Mouse (Mus musculus) forebrain, embryonic 15.5 days (tissue): ENCODE measurements around the gene Hcar1. TPM values are rescaled to one million over a fixed set of nuclear protein-coding genes. Genes with fewer than 3 reads are reported as not detected.

ENCODE experiments used
- ATAC-seq: fragments of 200-750 bp; cut with Nextera tagmentation; replicated peaks from 2 replicates; pipeline ENCODE4 v1.8.0; 2017; ENCODE audit warnings: mild to moderate bottlenecking, moderate TSS enrichment, moderate library complexity
- H3K27ac ChIP-seq: fragments of 300-500 bp; sonication (generic); replicated peaks from 2 replicates; pipeline ENCODE4 v1.5.1; 2015; ENCODE audit warnings: mild to moderate bottlenecking, inconsistent platforms
- H3K27me3 ChIP-seq: fragments of 300-500 bp; sonication (generic); 2 replicates; pipeline ENCODE4 v1.6.1; 2015; ENCODE audit warnings: inconsistent platforms
- H3K36me3 ChIP-seq: fragments of 300-500 bp; sonication (generic); 2 replicates; pipeline ENCODE4 v1.6.1; 2015; ENCODE audit warnings: mild to moderate bottlenecking, inconsistent platforms
- H3K4me1 ChIP-seq: fragments of 300-500 bp; sonication (generic); 2 replicates; pipeline ENCODE4 v1.6.1; 2015; ENCODE audit warnings: inconsistent platforms
- H3K4me2 ChIP-seq: fragments of 300-500 bp; sonication (generic); replicated peaks from 2 replicates; pipeline ENCODE4 v1.6.1; 2015; ENCODE audit warnings: mild to moderate bottlenecking, inconsistent platforms
- H3K4me3 ChIP-seq: fragments of 300-500 bp; sonication (generic); 2 replicates; pipeline ENCODE4 v1.5.1; 2015; ENCODE audit warnings: mild to moderate bottlenecking, inconsistent platforms
- H3K9ac ChIP-seq: fragments of 300-500 bp; sonication (generic); replicated peaks from 2 replicates; pipeline ENCODE4 v1.6.1; 2015; ENCODE audit warnings: mild to moderate bottlenecking, inconsistent platforms
- H3K9me3 ChIP-seq: fragments of 300-500 bp; sonication (generic); 2 replicates; pipeline ENCODE4 v1.6.1; 2016; ENCODE audit warnings: inconsistent platforms
- WGBS: fragments of 180-500 bp; shearing (Covaris S2); methylation state at CpG from one replicate; pipeline ENCODE4 v1.1.7; 2015; ENCODE audit warnings: mixed read lengths; 5-methylcytosine and 5-hydroxymethylcytosine counted together
- polyA plus RNA-seq: library from polyadenylated mRNA; unstranded; fragments of >200 nt; fragmentation: Nextera tagmentation; extraction: Ambion mirVana; gene quantifications from 2 replicates; pipeline ENCODE4 v1.2.1, GENCODE M21; 2015

The Hcar1 gene
- 0.24 and 0.29 TPM in 2 replicates for polyA plus RNA-seq

DNA sequence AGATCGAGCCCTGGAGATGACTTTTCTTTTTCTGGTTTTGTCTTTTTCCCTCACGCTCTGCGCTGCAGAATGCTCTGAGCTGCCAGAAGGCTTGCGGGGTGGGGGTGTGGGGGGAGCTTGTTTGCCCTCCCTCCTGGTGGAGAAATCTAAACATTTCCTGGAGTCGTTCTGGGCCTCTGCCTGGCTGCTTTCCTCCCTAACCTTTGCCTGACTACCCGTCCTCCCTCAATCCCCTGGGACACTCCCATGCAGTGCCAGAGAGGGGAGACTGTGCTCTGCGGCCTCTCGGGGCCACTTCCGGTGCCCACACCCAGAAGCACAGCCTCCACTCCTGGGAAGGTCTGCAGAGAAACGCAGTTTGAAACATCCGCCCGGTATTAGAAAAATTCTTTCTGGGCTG lies at the start of gene Hcar1:
TSS of gene Hcar1 (minus strand) at position 93 of the 400 bp plus-strand sequence.
- Histone ChIP-seq H3K9ac (no peak within 1 kb of the TSS), H3K4me1 (no peaks in the 10 kb centered on the region), H3K36me3 (no peaks in the 10 kb centered on the region), H3K4me2 (no peak within 1 kb of the TSS), H3K4me3 (no peak within 1 kb of the TSS), H3K27ac (no peak within 1 kb of the TSS), H3K27me3 (no peaks in the 10 kb centered on the region), H3K9me3 (no peaks in the 10 kb centered on the region)
- 70% methylated on average over 12 of the region's 12 CpGs for WGBS
- ATAC-seq = no peak

DNA sequence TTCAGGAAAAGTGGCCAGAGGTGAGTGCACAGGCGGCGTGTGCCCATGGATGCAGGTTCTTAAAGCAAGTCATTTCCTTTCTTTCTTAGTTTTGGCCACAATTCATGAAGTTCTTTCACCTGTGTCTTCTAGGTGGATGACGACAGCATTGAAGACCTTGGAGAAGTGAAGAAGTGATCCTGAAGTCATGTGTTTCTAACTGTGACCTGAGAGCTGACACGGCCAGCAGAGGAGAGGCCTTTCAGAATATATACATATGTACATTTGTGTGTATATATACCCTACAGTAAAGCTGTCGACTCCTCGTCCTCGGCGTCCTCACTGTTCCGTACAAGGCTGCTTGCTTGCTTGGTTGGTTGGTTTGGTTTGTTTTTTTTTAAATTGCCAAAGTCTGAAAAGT lies 47.3 kb upstream of the Hcar1 start, which contains the start of gene Gm43518:
TSS of gene Gm43518 (plus strand) at position 301 of the 400 bp plus-strand sequence.
- Histone ChIP-seq H3K4me1 (peaks cover 7% of the 10 kb centered on the region), H3K9ac (no peak within 1 kb of the TSS), H3K27me3 (no peaks in the 10 kb centered on the region), H3K36me3 (peaks cover 62% of the 10 kb centered on the region), H3K27ac (no peak within 1 kb of the TSS), H3K4me2 (no peak within 1 kb of the TSS), H3K9me3 (no peaks in the 10 kb centered on the region), H3K4me3 (no peak within 1 kb of the TSS)
- WGBS = 93% methylated on average over 9 of the region's 9 CpGs
- ATAC-seq = no peak

DNA sequence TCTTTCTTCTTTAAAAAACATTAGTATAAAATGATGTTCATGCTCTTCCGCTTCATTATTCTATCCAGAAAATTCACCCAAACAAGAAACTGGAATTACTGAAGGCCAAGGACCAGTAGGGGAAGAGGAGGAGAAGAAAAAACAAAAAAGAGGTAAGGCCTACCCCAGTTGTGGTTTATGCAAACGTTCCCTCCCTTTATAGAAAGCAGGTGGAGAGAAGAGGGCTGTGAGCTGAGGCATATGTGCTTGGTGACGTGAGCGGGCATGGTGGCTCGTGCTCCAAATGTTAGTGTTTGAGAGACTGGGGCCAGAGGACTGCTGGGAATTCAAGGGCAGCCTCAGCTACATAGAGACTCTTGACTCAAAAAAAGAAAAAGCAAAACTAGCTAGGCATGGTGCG lies 42.3 kb upstream of the Hcar1 start:
- Histone ChIP-seq H3K27ac (no peak overlapping the region), H3K4me2 (no peak overlapping the region), H3K9ac (no peak overlapping the region), H3K4me1 (no peaks in the 10 kb centered on the region), H3K27me3 (no peaks in the 10 kb centered on the region), H3K36me3 (peaks cover 91% of the 10 kb centered on the region), H3K4me3 (no peak overlapping the region), H3K9me3 (no peaks in the 10 kb centered on the region)
- ATAC-seq = no peak
- WGBS = 90% methylated on average over 6 of the region's 6 CpGs

DNA sequence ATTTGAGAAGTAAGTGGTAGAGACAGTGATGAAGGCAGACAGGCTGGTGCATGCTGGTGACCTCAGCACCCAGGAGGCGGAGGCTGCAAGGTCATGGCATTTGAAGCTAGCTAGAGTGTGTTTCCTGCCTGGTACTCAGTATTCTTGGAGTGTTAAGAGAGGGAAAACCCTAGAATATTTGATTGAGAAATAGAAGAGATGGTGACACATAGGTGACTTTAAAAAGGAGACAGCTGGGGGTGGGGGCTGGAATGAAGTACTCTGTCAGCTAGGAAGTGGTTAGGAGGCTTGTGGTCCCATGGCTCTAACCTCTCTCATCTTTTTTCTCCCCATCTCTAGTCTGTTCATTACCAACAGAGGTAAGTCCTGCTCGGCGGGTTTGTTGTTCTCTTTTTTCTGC lies 35.0 kb upstream of the Hcar1 start:
- ATAC-seq = no peak
- no peaks in the 10 kb centered on the region for H3K27me3 ChIP-seq
- whole genome bisulfite sequencing = 96% methylated on average over 3 of the region's 3 CpGs

DNA sequence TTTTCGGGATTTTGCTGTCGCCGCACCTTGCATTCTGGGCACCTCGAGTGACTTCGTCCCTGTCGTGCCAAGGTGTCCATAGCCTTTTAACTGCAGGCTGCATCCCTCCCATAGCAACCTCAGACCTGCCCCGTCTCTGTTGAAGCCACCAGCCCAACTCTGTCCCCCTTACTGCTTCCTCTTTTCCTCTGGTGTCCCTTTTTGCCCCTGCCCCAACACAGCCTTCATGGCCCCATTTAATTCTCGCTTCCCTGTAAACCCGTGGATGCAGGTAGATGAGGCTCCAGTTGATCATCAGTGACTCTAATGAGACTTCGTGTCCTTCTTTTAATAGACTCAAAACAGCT lies 27.8 kb upstream of the Hcar1 start:
- Histone ChIP-seq H3K4me2 (peak overlapping the region; percentile 94), H3K36me3 (peaks cover 22% of the 10 kb centered on the region; the same call in 1 of the 2 replicates), H3K27me3 (no peaks in the 10 kb centered on the region), H3K4me3 (peak overlapping the region; percentile 92), H3K4me1 (peaks cover 21% of the 10 kb centered on the region), H3K9ac (peak overlapping the region; percentile 99), H3K9me3 (no peaks in the 10 kb centered on the region), H3K27ac (peak overlapping the region; percentile 87)
- WGBS = 4% methylated on average over 10 of the region's 10 CpGs
- no peak; the same call in 1 of the 2 replicates for ATAC-seq

More for the DNA sequence above, 35.0 kb upstream of the Hcar1 start:
- Histone ChIP-seq H3K27ac (no peak overlapping the region), H3K4me1 (no peaks in the 10 kb centered on the region), H3K9me3 (no peaks in the 10 kb centered on the region), H3K4me3 (no peak overlapping the region), H3K9ac (no peak overlapping the region), H3K36me3 (peaks cover 55% of the 10 kb centered on the region), H3K4me2 (no peak overlapping the region)

DNA sequence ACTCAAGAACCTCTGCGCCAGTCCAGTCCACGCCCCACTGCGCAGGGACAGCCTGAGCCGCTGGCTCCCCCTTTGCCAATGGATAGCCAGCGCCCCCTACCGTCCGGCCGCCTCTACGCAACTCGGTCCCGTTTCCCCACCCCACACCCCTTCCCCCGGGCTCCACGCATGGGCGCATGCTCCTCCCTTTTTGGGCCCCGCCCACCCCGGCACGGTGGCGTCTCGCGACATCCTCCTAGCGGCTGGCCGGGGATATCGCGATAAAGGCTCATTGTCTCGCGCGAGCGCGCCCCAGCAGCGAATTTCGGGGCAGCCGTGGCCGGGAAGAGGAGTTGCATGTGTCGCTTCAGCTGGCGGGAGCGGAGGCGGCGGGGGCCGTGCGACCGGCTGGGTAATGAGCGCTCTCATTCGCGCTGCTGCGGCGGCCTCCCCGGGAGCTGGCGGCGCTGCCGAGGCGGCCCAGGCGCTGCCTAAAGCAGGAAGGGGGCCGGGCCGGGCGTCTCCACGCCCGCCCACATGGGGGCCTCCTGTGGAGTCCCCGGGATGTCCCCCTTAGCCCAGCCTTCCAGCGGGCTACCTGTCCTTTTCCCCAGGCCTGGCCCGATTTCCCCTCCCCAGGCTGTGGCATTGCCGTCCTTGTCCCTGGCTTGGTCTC lies 27.3 kb upstream of the Hcar1 start, which contains the start of gene Denr:
TSS of gene Denr (plus strand) at position 200 of the 655 bp plus-strand sequence.
- H3K9ac ChIP-seq = peak within 1 kb of the TSS; percentile 99
- H3K27me3 ChIP-seq = no peaks in the 10 kb centered on the region
- no peaks in the 10 kb centered on the region for H3K9me3 ChIP-seq
- peaks cover 21% of the 10 kb centered on the region for H3K4me1 ChIP-seq
- H3K36me3 ChIP-seq = peaks cover 22% of the 10 kb centered on the region; the same call in 1 of the 2 replicates
- peak within 1 kb of the TSS; percentile 92 for H3K4me3 ChIP-seq
- peak; percentile 95 for ATAC-seq
- peak within 1 kb of the TSS; percentile 87 for H3K27ac ChIP-seq
- WGBS = under 1% methylated on average over 58 of the region's 61 CpGs
- H3K4me2 ChIP-seq = peak within 1 kb of the TSS; percentile 94

DNA sequence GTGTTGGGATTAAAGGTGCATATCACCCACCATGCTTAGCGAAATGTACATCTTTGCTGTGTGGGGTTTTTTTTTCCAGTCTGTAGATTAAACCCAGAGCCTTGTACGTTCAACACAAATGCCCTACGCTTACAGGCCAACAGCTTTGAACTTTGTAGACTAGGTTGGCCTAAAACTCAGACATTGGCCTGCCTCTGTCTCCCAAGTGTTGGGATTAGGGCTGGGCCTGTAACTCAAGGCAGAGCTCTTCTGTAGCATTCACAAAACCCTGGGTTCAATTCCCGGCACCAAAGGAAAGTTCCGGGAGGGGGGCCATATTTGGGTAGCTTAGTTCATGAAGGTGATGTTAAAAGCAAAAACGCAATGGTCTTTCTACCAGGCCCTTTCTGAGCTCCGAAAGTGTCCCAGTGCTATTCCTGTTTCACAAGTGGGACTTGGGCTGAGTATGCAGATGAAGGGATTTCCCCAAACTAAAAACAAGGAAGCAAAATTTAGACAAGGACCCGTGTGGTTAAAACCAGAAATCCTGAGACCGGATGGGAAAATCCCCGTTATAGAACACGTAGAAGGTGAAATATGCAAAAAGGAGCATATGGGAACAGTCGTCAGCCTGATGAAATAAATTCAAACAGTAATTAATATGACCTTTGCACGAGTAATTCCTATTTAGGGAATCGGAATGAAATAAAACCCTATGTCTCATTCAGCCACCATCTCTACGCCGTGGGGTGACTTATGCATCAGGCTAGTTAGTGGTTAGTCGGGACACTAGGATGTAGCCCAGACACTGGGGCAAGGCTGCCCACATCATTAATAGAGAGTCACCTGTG lies 26.5 kb upstream of the Hcar1 start:
- Histone ChIP-seq H3K4me2 (peak overlapping the region; percentile 94), H3K36me3 (peaks cover 19% of the 10 kb centered on the region; the same call in 1 of the 2 replicates), H3K27ac (peak overlapping the region; percentile 41; the same call in 1 of the 2 replicates), H3K9ac (peak overlapping the region; percentile 46), H3K4me3 (peak overlapping the region; percentile 92), H3K4me1 (peaks cover 21% of the 10 kb centered on the region), H3K27me3 (no peaks in the 10 kb centered on the region), H3K9me3 (no peaks in the 10 kb centered on the region)
- WGBS = 69% methylated on average over 17 of the region's 17 CpGs
- no peak for ATAC-seq

DNA sequence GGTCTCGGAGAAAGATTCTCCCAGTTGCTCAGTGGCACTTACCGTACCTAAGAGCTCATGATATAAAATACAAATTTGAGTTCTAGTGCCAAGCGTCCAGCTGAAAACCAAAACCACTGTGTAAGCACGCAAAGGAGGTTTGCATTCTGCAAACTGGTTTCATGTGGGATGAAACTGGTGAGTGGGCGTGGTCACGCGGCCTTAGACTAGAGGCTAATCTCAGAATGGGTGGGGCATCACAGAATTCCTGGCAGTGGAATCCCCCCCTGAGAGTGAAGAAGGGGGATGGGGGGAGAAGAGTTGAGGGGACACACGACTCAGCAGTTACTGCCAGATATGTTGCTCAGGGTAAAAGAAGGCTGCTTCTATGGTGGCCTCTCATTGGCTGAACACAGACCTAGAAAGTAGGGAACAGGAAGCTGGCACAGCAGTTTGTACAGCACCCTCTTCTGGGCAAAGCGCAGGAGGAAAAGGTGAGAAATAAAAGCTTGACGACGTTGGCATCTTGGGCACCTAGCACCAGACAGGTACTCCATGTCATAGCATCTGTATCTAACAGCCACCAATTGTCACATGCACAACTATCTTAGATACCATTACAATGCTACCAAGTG lies 24.3 kb upstream of the Hcar1 start:
- Histone ChIP-seq H3K9ac (no peak overlapping the region), H3K27ac (no peak overlapping the region), H3K9me3 (no peaks in the 10 kb centered on the region), H3K4me3 (no peak overlapping the region), H3K4me2 (no peak overlapping the region), H3K36me3 (0 out of 2 replicates have a peak, but pooled peaks cover 3% of the 10 kb centered on the region), H3K4me1 (peaks cover 21% of the 10 kb centered on the region), H3K27me3 (no peaks in the 10 kb centered on the region)
- 73% methylated on average over 11 of the region's 11 CpGs for WGBS
- no peak for ATAC-seq

DNA sequence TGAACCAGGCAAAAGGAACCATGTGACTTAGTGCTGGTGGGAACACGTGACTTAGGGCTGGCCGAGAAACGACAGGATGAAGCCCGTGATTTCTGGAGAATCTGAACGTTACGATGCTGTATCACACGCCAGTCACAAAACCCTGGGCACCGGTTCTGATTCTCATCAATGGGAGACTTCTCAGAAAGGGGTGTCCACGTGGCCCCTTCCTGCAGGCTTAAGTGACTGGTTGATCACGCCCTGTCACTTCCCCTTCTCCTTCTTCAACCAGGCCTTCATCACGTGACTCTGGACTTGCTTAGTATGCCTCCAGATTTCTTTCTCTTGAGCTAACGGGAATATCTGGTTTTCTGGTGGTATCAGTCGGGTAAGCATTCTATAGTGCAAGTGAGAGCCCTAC lies 17.5 kb upstream of the Hcar1 start:
- Histone ChIP-seq H3K4me3 (no peak overlapping the region), H3K4me1 (no peaks in the 10 kb centered on the region), H3K9ac (no peak overlapping the region), H3K9me3 (no peaks in the 10 kb centered on the region), H3K27me3 (no peaks in the 10 kb centered on the region), H3K27ac (no peak overlapping the region), H3K36me3 (no peaks in the 10 kb centered on the region), H3K4me2 (no peak overlapping the region)
- WGBS = 81% methylated on average over 13 of the region's 13 CpGs
- ATAC-seq = no peak

DNA sequence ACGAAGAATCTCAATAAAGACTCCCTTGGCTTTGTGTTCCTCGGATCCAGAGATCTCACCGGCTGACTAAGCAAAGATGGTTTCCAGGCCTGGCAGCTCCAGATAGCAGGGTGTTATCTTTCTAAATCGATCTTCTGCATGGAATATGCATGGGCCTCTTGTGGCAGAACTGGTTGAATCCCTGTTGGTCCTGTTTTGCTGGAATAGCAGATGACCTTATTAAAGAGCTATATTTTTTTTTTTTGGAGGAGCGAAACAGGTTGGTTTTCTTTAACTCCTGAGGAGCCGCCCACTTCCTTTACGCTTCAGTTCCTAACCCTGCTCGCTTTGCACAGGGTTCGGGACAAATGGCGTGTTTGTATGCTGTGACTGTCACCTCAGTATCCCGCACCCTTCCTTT lies 16.6 kb upstream of the Hcar1 start:
- Histone ChIP-seq H3K36me3 (no peaks in the 10 kb centered on the region), H3K27me3 (no peaks in the 10 kb centered on the region), H3K4me1 (no peaks in the 10 kb centered on the region), H3K27ac (no peak overlapping the region), H3K4me3 (no peak overlapping the region), H3K9me3 (no peaks in the 10 kb centered on the region), H3K9ac (no peak overlapping the region), H3K4me2 (no peak overlapping the region)
- WGBS = 85% methylated on average over 11 of the region's 11 CpGs
- no peak for ATAC-seq

DNA sequence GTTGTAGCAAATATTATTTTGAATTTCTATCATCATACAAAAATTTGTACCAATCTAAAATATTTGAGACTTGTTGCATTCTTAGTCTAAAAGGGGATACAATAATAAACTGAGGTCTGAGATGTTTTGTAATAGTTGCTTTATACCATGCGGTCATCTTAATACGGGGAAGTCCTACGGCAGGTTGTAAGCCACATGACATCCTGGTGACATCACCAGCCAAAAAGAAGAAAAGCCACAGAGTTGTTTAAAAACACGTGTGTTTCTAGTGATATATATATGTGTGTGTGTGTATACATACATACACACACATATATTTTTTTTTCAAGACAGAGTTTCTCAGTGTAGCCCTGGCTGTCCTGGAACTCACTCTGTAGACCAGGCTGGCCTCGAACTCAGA lies 13.7 kb upstream of the Hcar1 start:
- H3K4me1 ChIP-seq = no peaks in the 10 kb centered on the region
- H3K4me3 ChIP-seq = no peak overlapping the region
- H3K9ac ChIP-seq = no peak overlapping the region
- no peaks in the 10 kb centered on the region for H3K36me3 ChIP-seq
- WGBS = 89% methylated on average over 5 of the region's 5 CpGs
- no peak for ATAC-seq
- H3K9me3 ChIP-seq = no peaks in the 10 kb centered on the region
- no peaks in the 10 kb centered on the region for H3K27me3 ChIP-seq
- no peak overlapping the region for H3K4me2 ChIP-seq
- H3K27ac ChIP-seq = no peak overlapping the region

DNA sequence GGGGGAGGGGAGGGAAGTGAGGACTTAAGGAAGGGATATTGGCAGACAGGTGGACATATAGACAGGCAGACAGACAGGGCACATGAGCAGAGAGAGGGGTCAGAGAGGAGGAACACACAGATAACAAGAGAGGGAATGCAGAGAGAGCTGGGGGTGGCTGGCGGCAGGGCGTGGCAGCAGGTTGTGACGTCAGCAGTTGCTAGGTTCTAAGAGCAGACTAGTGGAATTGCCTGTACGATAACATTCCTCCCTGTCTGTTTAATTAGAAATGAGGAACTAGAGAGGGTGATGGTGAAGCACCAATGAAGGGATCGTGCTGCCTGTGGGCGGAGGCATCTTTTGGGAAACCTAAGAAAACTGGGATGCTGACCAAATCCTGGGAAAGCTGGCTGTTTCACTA lies 11.8 kb upstream of the Hcar1 start:
- no peak for ATAC-seq
- Histone ChIP-seq H3K4me1 (no peaks in the 10 kb centered on the region), H3K4me2 (no peak overlapping the region; the same call in 1 of the 2 replicates), H3K9me3 (no peaks in the 10 kb centered on the region), H3K36me3 (no peaks in the 10 kb centered on the region), H3K9ac (no peak overlapping the region), H3K27me3 (no peaks in the 10 kb centered on the region), H3K4me3 (no peak overlapping the region), H3K27ac (no peak overlapping the region)
- WGBS = 54% methylated on average over 6 of the region's 6 CpGs
